Mouse (Mus musculus): ENCODE measurements around the gene Trim6. TPM values are rescaled to one million over a fixed set of nuclear protein-coding genes. Genes with fewer than 3 reads are reported as not detected.
A peak's percentile ranks its signal among the peaks of the same experiment; 100 is the strongest.

The Trim6 gene
- 1.6 and 1.7 TPM in 2 replicates for polyA plus RNA-seq (2016; fragmentation: Nextera tagmentation; extraction: Ambion mirVana)

DNA sequence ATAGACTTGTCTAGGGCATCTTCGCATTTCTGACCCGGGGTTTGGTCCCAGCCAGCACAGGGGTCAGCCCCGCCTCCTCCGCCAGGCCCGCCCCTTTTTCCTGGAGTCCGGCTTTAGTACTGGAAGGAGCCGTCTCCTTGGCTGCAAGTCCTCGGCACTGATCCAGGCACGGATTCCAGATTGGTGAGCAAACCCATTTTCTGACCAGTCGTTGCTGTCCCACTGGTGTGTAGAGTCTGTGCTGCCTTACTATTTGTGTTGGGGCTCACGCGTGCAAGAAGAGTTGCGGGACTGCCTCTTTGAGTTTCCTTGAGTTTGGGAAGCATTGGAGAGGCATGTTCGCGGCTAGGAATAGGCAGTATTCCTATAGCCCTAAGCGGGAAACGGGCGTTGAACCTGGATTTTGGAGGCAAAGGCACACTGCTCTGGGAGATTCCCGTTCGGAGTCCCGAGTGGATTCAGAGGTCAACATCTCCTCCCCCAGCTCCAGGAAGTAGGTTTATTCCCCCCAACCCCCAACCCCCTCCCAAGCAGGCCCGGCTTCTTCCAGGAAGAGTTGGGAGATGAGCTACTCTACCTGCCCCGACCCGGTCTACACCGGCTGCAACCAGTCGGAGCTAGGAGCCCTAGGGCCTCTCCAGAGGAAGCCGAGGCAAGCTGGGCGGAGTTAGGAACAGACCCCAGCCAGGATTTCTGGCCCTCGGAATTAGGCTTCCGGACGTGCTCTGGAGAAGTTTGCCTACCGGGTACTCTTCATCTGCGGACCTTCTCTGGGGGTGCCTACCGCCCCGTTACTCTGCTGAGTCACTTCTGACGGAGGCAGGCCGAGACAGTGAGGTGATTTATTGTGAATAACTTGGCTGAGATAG, at the start of gene Trim6:
Gene Trim6 (plus strand): TSS at position 93 of the 869 bp plus-strand sequence.
- Histone ChIP-seq H3K4me2 (peak within 1 kb of the TSS; percentile 81), H3K4me3 (peak within 1 kb of the TSS; percentile 58), H3K4me1 (peaks cover 8% of the 10 kb centered on the region; the same call in 1 of the 2 replicates), H3K36me3 (no peaks in the 10 kb centered on the region), H3K27ac (no peak within 1 kb of the TSS), H3K27me3 (replicated peaks) (no peaks in the 10 kb centered on the region), H3K9me3 (replicated peaks) (no peaks in the 10 kb centered on the region), H3K9ac (peak within 1 kb of the TSS; percentile 54)
- ATAC-seq: peak; percentile 80
- WGBS (ENCODE audit: insufficient replicate concordance): 2% methylated on average over 37 of the region's 37 CpGs

DNA sequence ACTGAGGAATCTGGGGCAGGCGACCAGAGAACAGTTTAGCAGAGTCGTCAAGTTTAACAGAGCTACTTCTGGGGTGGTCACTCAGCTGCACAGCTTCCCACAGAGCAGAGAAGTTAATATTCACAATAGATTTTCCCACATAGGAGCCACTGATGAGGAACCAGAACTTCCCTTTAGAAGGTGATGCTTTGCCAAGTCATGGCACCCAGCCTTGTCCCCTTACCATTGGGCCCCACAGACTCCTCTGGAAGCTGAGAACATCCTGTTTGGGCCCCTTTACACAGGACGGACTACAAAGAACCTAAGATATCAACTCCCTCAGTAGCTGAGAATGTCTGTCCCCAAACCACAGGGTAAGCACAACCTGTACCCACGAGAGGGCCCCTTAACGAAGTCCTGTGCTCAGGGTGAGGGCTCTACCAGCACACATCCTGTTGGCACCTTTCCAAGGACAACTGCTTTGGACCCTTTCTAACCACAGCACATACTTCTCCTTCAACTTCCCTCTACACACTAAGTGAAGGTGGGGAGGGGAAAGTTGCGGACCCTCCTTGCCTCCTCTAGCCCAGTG, 48.9 kb upstream of the Trim6 start:
- Histone ChIP-seq H3K9me3 (replicated peaks) (no peaks in the 10 kb centered on the region), H3K4me2 (no peak overlapping the region), H3K27ac (no peak overlapping the region), H3K36me3 (no peaks in the 10 kb centered on the region), H3K4me1 (no peaks in the 10 kb centered on the region), H3K4me3 (no peak overlapping the region), H3K27me3 (replicated peaks) (no peaks in the 10 kb centered on the region), H3K9ac (no peak overlapping the region)
- ATAC-seq: peak; percentile 35; the same call in 1 of the 2 replicates
- WGBS (ENCODE audit: insufficient replicate concordance): 33% methylated on average over 6 of the region's 6 CpGs

DNA sequence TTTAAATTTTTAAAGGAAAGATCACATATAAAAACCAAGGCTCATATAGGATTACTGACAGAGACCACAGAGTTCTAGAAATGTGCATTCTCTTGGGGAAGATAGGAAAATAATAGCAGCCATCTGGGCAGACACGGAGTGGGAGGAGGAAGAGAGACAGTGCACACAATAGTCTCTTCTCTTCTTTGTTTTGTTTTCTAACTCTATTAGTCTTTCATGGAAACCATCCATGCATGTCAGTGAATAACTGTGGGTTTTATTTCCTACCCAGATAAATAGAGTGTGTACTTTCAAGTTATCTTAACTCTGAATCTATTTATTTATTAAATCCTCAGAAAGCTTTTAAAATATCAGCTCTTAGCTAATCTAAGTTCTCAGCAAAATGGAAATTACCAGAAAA, 43.5 kb upstream of the Trim6 start:
- WGBS (ENCODE audit: insufficient replicate concordance): 78% methylated on average over 1 of the region's 1 CpGs
- H3K4me3 ChIP-seq: no peak overlapping the region
- H3K9ac ChIP-seq: no peak overlapping the region
- H3K4me2 ChIP-seq: no peak overlapping the region
- no peak for ATAC-seq
- no peaks in the 10 kb centered on the region for H3K4me1 ChIP-seq
- no peak overlapping the region for H3K27ac ChIP-seq
- H3K9me3 ChIP-seq (replicated peaks): no peaks in the 10 kb centered on the region
- no peaks in the 10 kb centered on the region for H3K36me3 ChIP-seq
- H3K27me3 ChIP-seq (replicated peaks): no peaks in the 10 kb centered on the region

DNA sequence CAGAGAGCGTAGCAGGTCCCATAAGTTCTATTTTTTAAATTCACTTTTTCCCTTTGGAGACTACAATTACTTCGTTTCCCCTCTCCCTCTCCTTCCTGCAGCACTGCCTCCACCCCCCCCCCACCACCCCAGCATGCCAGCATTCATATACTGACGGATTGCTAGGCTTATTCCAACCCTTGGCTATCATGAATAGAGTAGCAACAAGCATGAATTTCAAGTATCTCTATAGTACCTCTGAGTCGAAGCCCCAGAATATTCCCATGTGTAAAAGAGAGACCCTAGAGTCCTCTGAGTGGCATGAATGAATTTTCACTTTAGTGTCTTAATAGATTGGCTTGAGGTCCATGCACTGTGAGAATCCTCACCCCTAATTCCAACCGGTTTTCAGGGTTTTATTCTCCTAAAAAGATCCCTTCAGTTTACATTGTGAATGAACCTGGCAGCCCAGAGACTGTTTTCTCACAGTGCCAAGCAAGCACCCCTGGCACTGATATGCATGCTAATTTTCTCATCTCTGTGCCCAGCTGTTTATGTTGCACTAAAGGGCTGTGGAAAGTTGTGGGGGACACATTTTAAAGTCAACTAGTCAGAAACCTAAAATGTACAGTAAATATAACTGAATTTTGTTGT, 40.1 kb upstream of the Trim6 start:
- WGBS (ENCODE audit: insufficient replicate concordance): 64% methylated on average over 5 of the region's 5 CpGs
- Histone ChIP-seq H3K4me3 (no peak overlapping the region), H3K9ac (no peak overlapping the region), H3K27ac (no peak overlapping the region), H3K36me3 (no peaks in the 10 kb centered on the region), H3K9me3 (replicated peaks) (no peaks in the 10 kb centered on the region), H3K4me1 (no peaks in the 10 kb centered on the region), H3K27me3 (replicated peaks) (no peaks in the 10 kb centered on the region), H3K4me2 (no peak overlapping the region)
- ATAC-seq: no peak

DNA sequence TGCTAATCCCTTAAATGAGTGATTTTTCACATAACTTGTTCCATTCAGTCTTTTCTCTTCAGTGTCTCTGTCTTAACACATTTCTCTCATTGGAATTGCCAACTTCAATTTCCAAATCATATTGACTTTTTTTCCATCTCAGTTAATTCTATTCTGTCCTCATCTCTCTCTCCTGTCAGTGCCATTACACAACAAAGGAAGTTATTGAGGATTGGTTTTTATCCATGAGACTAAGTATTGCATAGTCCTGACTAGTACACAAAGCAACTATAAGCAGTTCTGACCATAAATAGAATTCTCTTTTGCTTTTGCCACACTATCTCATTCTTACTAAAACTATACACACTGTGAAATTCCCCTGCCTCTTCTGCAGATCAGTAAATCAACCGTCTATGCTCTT, 39.5 kb upstream of the Trim6 start:
- H3K36me3 ChIP-seq: no peaks in the 10 kb centered on the region
- H3K27me3 ChIP-seq (replicated peaks): no peaks in the 10 kb centered on the region
- H3K9ac ChIP-seq: no peak overlapping the region
- no peak for ATAC-seq
- no peak overlapping the region for H3K27ac ChIP-seq
- no peak overlapping the region for H3K4me2 ChIP-seq
- no peaks in the 10 kb centered on the region for H3K9me3 ChIP-seq (replicated peaks)
- H3K4me1 ChIP-seq: no peaks in the 10 kb centered on the region
- WGBS (ENCODE audit: insufficient replicate concordance): 77% methylated on average over 1 of the region's 1 CpGs
- H3K4me3 ChIP-seq: no peak overlapping the region

DNA sequence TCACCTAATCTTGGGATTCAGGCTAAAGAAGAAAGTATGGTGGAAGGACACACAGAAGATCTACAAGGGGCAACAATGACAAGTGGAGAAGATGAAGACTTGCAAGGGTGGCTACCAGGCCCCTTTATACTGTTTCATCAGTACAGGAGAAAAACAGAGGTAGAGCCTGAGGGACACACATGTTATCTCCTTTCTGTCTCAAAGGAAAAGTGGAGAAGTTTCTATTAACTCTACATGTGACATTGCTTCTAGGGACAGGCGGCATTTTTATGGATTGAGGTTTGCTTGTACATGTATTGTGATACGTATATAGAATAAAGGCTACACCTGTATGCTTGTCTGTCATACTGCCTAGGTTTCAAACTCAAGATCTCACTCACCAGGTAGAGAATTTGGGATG, 35.3 kb upstream of the Trim6 start, which contains the start of gene Olfr648:
Gene Olfr648 (minus strand): TSS at position 101 of the 400 bp plus-strand sequence.
- Histone ChIP-seq H3K4me3 (no peak within 1 kb of the TSS), H3K9ac (no peak within 1 kb of the TSS), H3K9me3 (replicated peaks) (no peaks in the 10 kb centered on the region), H3K4me1 (no peaks in the 10 kb centered on the region), H3K27ac (no peak within 1 kb of the TSS), H3K36me3 (no peaks in the 10 kb centered on the region), H3K4me2 (no peak within 1 kb of the TSS), H3K27me3 (replicated peaks) (no peaks in the 10 kb centered on the region)
- WGBS (ENCODE audit: insufficient replicate concordance): 68% methylated on average over 2 of the region's 2 CpGs
- no peak for ATAC-seq

DNA sequence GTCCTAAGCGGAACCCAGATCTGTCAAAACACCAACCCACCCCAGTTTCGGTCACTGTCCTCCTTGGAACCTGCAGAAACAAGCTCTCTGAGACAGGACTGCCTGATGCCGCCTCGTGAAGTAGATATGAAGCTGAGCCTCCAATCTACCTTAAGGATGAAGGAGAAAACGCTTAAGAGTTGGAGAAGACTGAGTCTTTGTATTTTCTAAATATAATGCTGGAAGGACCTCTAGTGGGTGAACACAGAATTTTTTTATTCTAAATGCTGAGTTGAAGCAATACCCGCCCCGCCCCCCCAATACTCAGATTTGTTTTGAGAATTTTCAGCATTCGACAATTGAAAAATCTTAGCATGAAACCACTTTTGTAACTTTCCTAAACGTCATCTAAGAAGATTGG, 27.3 kb upstream of the Trim6 start:
- H3K9me3 ChIP-seq (replicated peaks): no peaks in the 10 kb centered on the region
- no peaks in the 10 kb centered on the region for H3K27me3 ChIP-seq (replicated peaks)
- H3K4me2 ChIP-seq: no peak overlapping the region
- no peak overlapping the region for H3K9ac ChIP-seq
- WGBS (ENCODE audit: insufficient replicate concordance): 47% methylated on average over 9 of the region's 9 CpGs
- H3K27ac ChIP-seq: no peak overlapping the region
- H3K4me3 ChIP-seq: no peak overlapping the region
- H3K4me1 ChIP-seq: no peaks in the 10 kb centered on the region
- H3K36me3 ChIP-seq: no peaks in the 10 kb centered on the region
- ATAC-seq: no peak

DNA sequence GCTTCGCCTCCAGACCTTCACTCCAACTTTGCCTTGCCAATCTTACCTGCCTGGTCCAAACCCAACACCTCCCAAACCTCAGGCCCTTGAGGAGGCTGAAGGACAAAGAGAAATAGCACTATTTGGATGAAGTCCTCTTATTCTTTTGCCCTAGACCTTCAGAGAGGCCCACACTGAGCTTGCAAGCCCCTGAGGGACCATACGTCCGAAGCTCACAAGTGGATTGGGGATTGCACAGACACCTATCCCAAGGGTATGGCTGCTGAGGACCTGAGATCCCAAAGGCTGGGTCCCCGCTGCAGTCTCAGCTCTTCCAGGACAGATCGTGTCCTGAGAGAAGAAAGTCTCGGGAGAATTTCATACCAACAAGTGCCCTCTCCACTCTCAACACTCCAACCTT, 22.7 kb upstream of the Trim6 start, which contains the start of gene Olfr649:
Gene Olfr649 (minus strand): TSS at position 101 of the 400 bp plus-strand sequence.
- no peak within 1 kb of the TSS for H3K9ac ChIP-seq
- no peaks in the 10 kb centered on the region for H3K9me3 ChIP-seq (replicated peaks)
- H3K27me3 ChIP-seq (replicated peaks): no peaks in the 10 kb centered on the region
- no peaks in the 10 kb centered on the region for H3K4me1 ChIP-seq
- no peak within 1 kb of the TSS for H3K4me3 ChIP-seq
- H3K36me3 ChIP-seq: no peaks in the 10 kb centered on the region
- WGBS (ENCODE audit: insufficient replicate concordance): 65% methylated on average over 6 of the region's 6 CpGs
- no peak for ATAC-seq
- no peak within 1 kb of the TSS for H3K4me2 ChIP-seq
- no peak within 1 kb of the TSS for H3K27ac ChIP-seq

DNA sequence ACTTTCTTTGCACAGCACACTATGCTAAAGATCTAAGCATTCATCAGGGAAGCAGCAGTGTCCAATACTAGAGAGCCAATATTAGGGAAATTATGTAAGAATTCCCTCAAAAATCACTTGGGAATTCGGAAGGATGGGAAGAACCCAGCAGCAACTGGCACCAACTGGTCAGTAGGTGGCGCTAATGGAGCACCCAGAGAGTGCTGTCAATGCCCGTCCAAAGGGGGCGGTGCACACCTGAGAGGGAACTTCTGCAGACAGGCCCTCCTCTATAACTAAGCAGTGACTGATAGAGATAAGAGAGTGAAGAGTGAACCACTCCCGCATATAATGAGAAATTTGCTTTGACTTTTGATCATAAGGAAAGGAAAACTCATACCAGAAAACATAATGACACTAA, 18.8 kb upstream of the Trim6 start:
- Histone ChIP-seq H3K9ac (no peak overlapping the region), H3K4me2 (no peak overlapping the region), H3K27ac (no peak overlapping the region), H3K9me3 (replicated peaks) (no peaks in the 10 kb centered on the region), H3K4me1 (no peaks in the 10 kb centered on the region), H3K36me3 (no peaks in the 10 kb centered on the region), H3K4me3 (no peak overlapping the region), H3K27me3 (replicated peaks) (no peaks in the 10 kb centered on the region)
- 3% methylated on average over 5 of the region's 5 CpGs for WGBS (ENCODE audit: insufficient replicate concordance)
- peak; percentile 73; the same call in 1 of the 2 replicates for ATAC-seq

DNA sequence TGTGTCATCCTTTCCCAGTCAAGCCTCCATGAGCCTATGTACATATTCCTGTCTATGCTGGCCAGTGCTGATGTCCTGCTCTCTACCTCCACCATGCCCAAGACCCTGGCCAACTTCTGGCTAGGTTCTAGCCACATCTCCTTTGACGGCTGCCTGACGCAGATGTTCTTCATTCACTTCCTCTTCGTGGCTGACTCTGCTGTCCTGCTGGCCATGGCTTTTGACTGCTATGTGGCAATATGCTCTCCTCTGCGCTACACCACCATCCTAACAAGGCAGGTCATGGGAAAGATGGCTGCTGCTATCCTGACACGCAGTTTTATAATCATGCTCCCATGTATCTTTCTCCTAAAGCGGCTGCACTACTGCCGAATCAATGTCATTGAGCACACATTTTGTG, 12.4 kb upstream of the Trim6 start:
- Histone ChIP-seq H3K27ac (no peak overlapping the region), H3K4me2 (no peak overlapping the region), H3K27me3 (replicated peaks) (no peaks in the 10 kb centered on the region), H3K9ac (no peak overlapping the region), H3K4me1 (no peaks in the 10 kb centered on the region), H3K4me3 (no peak overlapping the region), H3K9me3 (replicated peaks) (no peaks in the 10 kb centered on the region), H3K36me3 (no peaks in the 10 kb centered on the region)
- ATAC-seq: no peak
- 49% methylated on average over 7 of the region's 7 CpGs for WGBS (ENCODE audit: insufficient replicate concordance)

DNA sequence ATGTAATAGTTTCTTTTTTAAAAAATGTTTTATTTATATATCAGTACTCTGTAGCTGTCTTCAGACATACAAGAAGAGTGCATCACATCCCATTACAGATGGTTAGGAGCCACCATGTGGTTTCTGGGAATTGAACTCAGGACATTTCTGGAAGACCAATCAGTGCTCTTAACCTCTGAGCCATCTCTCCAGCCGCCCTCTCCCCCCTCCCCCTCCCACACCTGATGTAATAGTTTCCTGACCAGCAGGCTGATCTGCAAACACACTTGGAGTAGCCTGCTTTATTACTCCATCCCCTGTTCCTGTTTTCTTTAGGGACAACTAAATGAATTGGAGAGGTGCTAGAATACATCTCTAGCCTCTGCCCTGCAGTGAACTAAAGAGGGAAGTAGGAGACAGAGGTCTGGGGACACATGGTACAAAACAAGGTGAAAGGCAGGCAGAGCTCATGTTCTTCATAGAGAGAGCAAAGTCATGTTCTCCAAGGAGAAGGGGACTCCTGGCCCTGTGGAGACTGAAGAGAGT, 2.5 kb upstream of the Trim6 start:
- Histone ChIP-seq H3K9ac (no peak overlapping the region), H3K4me2 (no peak overlapping the region), H3K36me3 (no peaks in the 10 kb centered on the region), H3K27me3 (replicated peaks) (no peaks in the 10 kb centered on the region), H3K27ac (no peak overlapping the region), H3K9me3 (replicated peaks) (no peaks in the 10 kb centered on the region), H3K4me1 (peaks cover 8% of the 10 kb centered on the region; the same call in 1 of the 2 replicates), H3K4me3 (no peak overlapping the region)
- no peak for ATAC-seq
- WGBS (ENCODE audit: insufficient replicate concordance): 21% methylated on average over 1 of the region's 1 CpGs

DNA sequence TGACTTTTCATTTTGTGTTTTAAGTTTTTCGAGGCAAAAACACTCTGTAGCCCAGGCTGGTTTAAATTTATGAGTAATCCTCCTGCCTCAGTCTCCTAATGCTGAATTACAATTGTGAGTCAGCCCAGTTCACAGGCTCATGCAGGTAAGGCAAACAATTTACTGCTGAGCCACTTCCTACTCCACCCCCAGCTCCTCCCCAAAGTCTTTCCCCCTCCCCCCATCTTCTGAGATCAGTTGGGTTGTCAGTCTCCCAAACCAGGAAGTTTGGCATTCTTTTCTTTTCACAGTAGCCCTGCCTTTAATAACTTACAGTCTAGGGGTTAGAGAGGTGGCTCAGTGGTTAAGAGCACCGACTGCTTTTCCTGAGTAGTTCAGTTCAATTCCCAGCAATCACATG, 712 bp upstream of the Trim6 start:
- no peak for ATAC-seq
- Histone ChIP-seq H3K9me3 (replicated peaks) (no peaks in the 10 kb centered on the region), H3K36me3 (no peaks in the 10 kb centered on the region), H3K27ac (no peak overlapping the region), H3K27me3 (replicated peaks) (no peaks in the 10 kb centered on the region), H3K4me1 (peaks cover 8% of the 10 kb centered on the region; the same call in 1 of the 2 replicates), H3K4me3 (no peak overlapping the region), H3K9ac (no peak overlapping the region), H3K4me2 (no peak overlapping the region)
- 32% methylated on average over 2 of the region's 2 CpGs for WGBS (ENCODE audit: insufficient replicate concordance)

All from liver, embryonic 12.5 days (tissue).